Mouse (Mus musculus): Measurements from ENCODE around the gene Cyp2t4. TPM values are rescaled to one million over a fixed set of nuclear protein-coding genes. Genes with fewer than 3 reads are reported as not detected.

Cyp2t4 gene
- polyA plus RNA-seq, 1 experiment from 2014 or later = not detected

GRCm38 (mm10) chr7:27160921-27161320, 7.4 kb downstream of the Cyp2t4 start:
- Histone ChIP-seq H3K4me1 (replicated peaks) (peaks cover 58% of the 10 kb centered on the region), H3K27me3 (replicated peaks) (no peaks in the 10 kb centered on the region), H3K4me2 (no peak overlapping the region), H3K36me3 (peaks cover 83% of the 10 kb centered on the region), H3K9ac (no peak overlapping the region), H3K4me3 (no peak overlapping the region), H3K9me3 (replicated peaks) (no peaks in the 10 kb centered on the region), H3K27ac (ENCODE audit: poor library complexity, severe bottlenecking) (no peak overlapping the region)
- 91% methylated on average over 3 of the region's 3 CpGs for WGBS
- no peak for ATAC-seq (ENCODE audit: insufficient number of reproducible peaks, low FRiP score)

GRCm38 (mm10) chr7:27161744-27162143, 8.2 kb downstream of the Cyp2t4 start:
- Histone ChIP-seq H3K4me2 (no peak overlapping the region), H3K27ac (ENCODE audit: poor library complexity, severe bottlenecking) (no peak overlapping the region), H3K4me1 (replicated peaks) (peaks cover 58% of the 10 kb centered on the region), H3K36me3 (peaks cover 77% of the 10 kb centered on the region), H3K27me3 (replicated peaks) (no peaks in the 10 kb centered on the region), H3K9me3 (replicated peaks) (no peaks in the 10 kb centered on the region), H3K4me3 (no peak overlapping the region), H3K9ac (peak overlapping the region; percentile 26; the same call in 1 of the 2 replicates)
- no peak for ATAC-seq (ENCODE audit: insufficient number of reproducible peaks, low FRiP score)
- 73% methylated on average over 4 of the region's 4 CpGs for WGBS

- Histone ChIP-seq H3K27me3 (replicated peaks) (no peaks in the 10 kb centered on the region), H3K9me3 (replicated peaks) (no peaks in the 10 kb centered on the region), H3K4me1 (replicated peaks) (peaks cover 66% of the 10 kb centered on the region), H3K36me3 (peaks cover 68% of the 10 kb centered on the region), H3K27ac (ENCODE audit: poor library complexity, severe bottlenecking) (no peak overlapping the region), H3K4me2 (peak overlapping the region; percentile 84), H3K4me3 (peak overlapping the region; percentile 19), H3K9ac (peak overlapping the region; percentile 53; the same call in 1 of the 2 replicates)
- WGBS = 75% methylated on average over 5 of the region's 5 CpGs
- ATAC-seq (ENCODE audit: insufficient number of reproducible peaks, low FRiP score) = no peak
Measured at GRCm38 (mm10) chr7:27162780-27163449, 9.4 kb downstream of the Cyp2t4 start.

- WGBS = 60% methylated on average over 5 of the region's 5 CpGs
- Histone ChIP-seq H3K9me3 (replicated peaks) (no peaks in the 10 kb centered on the region), H3K4me2 (peak overlapping the region; percentile 84), H3K9ac (peak overlapping the region; percentile 53; the same call in 1 of the 2 replicates), H3K27ac (ENCODE audit: poor library complexity, severe bottlenecking) (no peak overlapping the region), H3K27me3 (replicated peaks) (no peaks in the 10 kb centered on the region), H3K4me1 (replicated peaks) (peaks cover 66% of the 10 kb centered on the region), H3K36me3 (peaks cover 63% of the 10 kb centered on the region), H3K4me3 (peak overlapping the region; percentile 19)
- no peak for ATAC-seq (ENCODE audit: insufficient number of reproducible peaks, low FRiP score)
Measured at GRCm38 (mm10) chr7:27163450-27163805, 9.9 kb downstream of the Cyp2t4 start.

- 76% methylated on average over 33 of the region's 33 CpGs for WGBS
- H3K36me3 ChIP-seq = peaks cover 55% of the 10 kb centered on the region
- H3K9me3 ChIP-seq (replicated peaks) = no peaks in the 10 kb centered on the region
- H3K27ac ChIP-seq (ENCODE audit: poor library complexity, severe bottlenecking) = no peak overlapping the region
- peaks cover 66% of the 10 kb centered on the region for H3K4me1 ChIP-seq (replicated peaks)
- no peaks in the 10 kb centered on the region for H3K27me3 ChIP-seq (replicated peaks)
- peak overlapping the region; percentile 87 for H3K4me3 ChIP-seq
- no peak for ATAC-seq (ENCODE audit: insufficient number of reproducible peaks, low FRiP score)
- peak overlapping the region; percentile 90 for H3K9ac ChIP-seq
- H3K4me2 ChIP-seq = peak overlapping the region; percentile 84
Measured at GRCm38 (mm10) chr7:27164112-27164947, 10.8 kb downstream of the Cyp2t4 start.

- 71% methylated on average over 20 of the region's 23 CpGs for WGBS
Measured at GRCm38 (mm10) chr7:27165007-27165655, 11.6 kb downstream of the Cyp2t4 start.

GRCm38 (mm10) chr7:27165696-27166095, 12.2 kb downstream of the Cyp2t4 start:
- Histone ChIP-seq H3K4me2 (peak overlapping the region; percentile 84), H3K36me3 (peaks cover 47% of the 10 kb centered on the region), H3K4me1 (replicated peaks) (peaks cover 57% of the 10 kb centered on the region), H3K9me3 (replicated peaks) (no peaks in the 10 kb centered on the region), H3K27me3 (replicated peaks) (no peaks in the 10 kb centered on the region), H3K4me3 (peak overlapping the region; percentile 87), H3K9ac (peak overlapping the region; percentile 90), H3K27ac (ENCODE audit: poor library complexity, severe bottlenecking) (peak overlapping the region; percentile 99)
- ATAC-seq (ENCODE audit: insufficient number of reproducible peaks, low FRiP score) = no peak
- 2% methylated on average over 8 of the region's 8 CpGs for WGBS

More at GRCm38 (mm10) chr7:27165007-27165655, 11.6 kb downstream of the Cyp2t4 start:
- peak overlapping the region; percentile 84 for H3K4me2 ChIP-seq
- peaks cover 63% of the 10 kb centered on the region for H3K4me1 ChIP-seq (replicated peaks)
- peak overlapping the region; percentile 87 for H3K4me3 ChIP-seq
- no peak for ATAC-seq (ENCODE audit: insufficient number of reproducible peaks, low FRiP score)
- H3K9me3 ChIP-seq (replicated peaks) = no peaks in the 10 kb centered on the region
- no peaks in the 10 kb centered on the region for H3K27me3 ChIP-seq (replicated peaks)
- H3K36me3 ChIP-seq = peaks cover 49% of the 10 kb centered on the region
- H3K27ac ChIP-seq (ENCODE audit: poor library complexity, severe bottlenecking) = no peak overlapping the region
- H3K9ac ChIP-seq = peak overlapping the region; percentile 90

GRCm38 (mm10) chr7:27166229-27166613, 12.7 kb downstream of the Cyp2t4 start:
- peak overlapping the region; percentile 87 for H3K4me3 ChIP-seq
- H3K9me3 ChIP-seq (replicated peaks) = no peaks in the 10 kb centered on the region
- peak; percentile 87 for ATAC-seq (ENCODE audit: insufficient number of reproducible peaks, low FRiP score)
- H3K4me1 ChIP-seq (replicated peaks) = peaks cover 53% of the 10 kb centered on the region
- H3K27ac ChIP-seq (ENCODE audit: poor library complexity, severe bottlenecking) = peak overlapping the region; percentile 99
- no peaks in the 10 kb centered on the region for H3K27me3 ChIP-seq (replicated peaks)
- H3K4me2 ChIP-seq = peak overlapping the region; percentile 84
- peak overlapping the region; percentile 90 for H3K9ac ChIP-seq
- H3K36me3 ChIP-seq = peaks cover 47% of the 10 kb centered on the region
- WGBS = under 1% methylated on average over 29 of the region's 43 CpGs

- 1% methylated on average over 47 of the region's 61 CpGs for WGBS
- Histone ChIP-seq H3K27me3 (replicated peaks) (no peaks in the 10 kb centered on the region), H3K9me3 (replicated peaks) (no peaks in the 10 kb centered on the region), H3K4me3 (peak within 1 kb of the TSS; percentile 87), H3K4me1 (replicated peaks) (peaks cover 47% of the 10 kb centered on the region), H3K27ac (ENCODE audit: poor library complexity, severe bottlenecking) (peak within 1 kb of the TSS; percentile 99), H3K36me3 (peaks cover 49% of the 10 kb centered on the region), H3K9ac (peak within 1 kb of the TSS; percentile 90), H3K4me2 (peak within 1 kb of the TSS; percentile 84)
- ATAC-seq (ENCODE audit: insufficient number of reproducible peaks, low FRiP score) = peak; percentile 91
Measured at GRCm38 (mm10) chr7:27166614-27167474, 13.3 kb downstream of the Cyp2t4 start, which contains the start of gene Egln2. Egln2 (minus strand) TSS chr7:27166802.

GRCm38 (mm10) chr7:27167475-27168094, 14.1 kb downstream of the Cyp2t4 start:
- H3K27me3 ChIP-seq (replicated peaks) = no peaks in the 10 kb centered on the region
- peak overlapping the region; percentile 99 for H3K27ac ChIP-seq (ENCODE audit: poor library complexity, severe bottlenecking)
- WGBS = 74% methylated on average over 11 of the region's 11 CpGs
- peaks cover 39% of the 10 kb centered on the region for H3K4me1 ChIP-seq (replicated peaks)
- peak overlapping the region; percentile 87 for H3K4me3 ChIP-seq
- ATAC-seq (ENCODE audit: insufficient number of reproducible peaks, low FRiP score) = no peak
- peaks cover 49% of the 10 kb centered on the region for H3K36me3 ChIP-seq
- H3K9me3 ChIP-seq (replicated peaks) = no peaks in the 10 kb centered on the region
- peak overlapping the region; percentile 84 for H3K4me2 ChIP-seq
- peak overlapping the region; percentile 90 for H3K9ac ChIP-seq

All from heart, embryonic 12.5 days (tissue).